Mouse (Mus musculus) right cerebral cortex, postnatal 36 days (tissue): ENCODE results near the gene Acap1.
"Not testable (repeated sequence)": the region's sequence is repeated elsewhere in the genome, so short reads cannot be mapped to it uniquely, and the experiment has no call there.

Experiments used
- DNase-seq, 2 experiments: peaks; one replicate each; pipeline ENCODE4 v3.0.0; 2022; ENCODE audit warnings: low spot score in 2 of 2, mixed read lengths in 1 of 2

Gene Acap1

GRCm38 (mm10) chr11:69895291-69895690 is at the start of gene Acap1:
Gene Acap1 (minus strand): TSS chr11:69895539.
- DNase-seq: no peak

GRCm38 (mm10) chr11:69940962-69941361 is 45.6 kb upstream of the Acap1 start:
- DNase-seq: no peak

- DNase-seq: no peak
Measured at GRCm38 (mm10) chr11:69939731-69940130, 44.4 kb upstream of the Acap1 start.

- no peak for DNase-seq
Measured at GRCm38 (mm10) chr11:69939181-69939580, 43.8 kb upstream of the Acap1 start.

- DNase-seq: no peak
Measured at GRCm38 (mm10) chr11:69938401-69938979, 43.2 kb upstream of the Acap1 start.

GRCm38 (mm10) chr11:69937834-69938233 is 42.5 kb upstream of the Acap1 start:
- DNase-seq: no peak

GRCm38 (mm10) chr11:69937385-69937784 is 42.0 kb upstream of the Acap1 start:
- no peak for DNase-seq

- no peak for DNase-seq
Measured at GRCm38 (mm10) chr11:69936714-69937347, 41.5 kb upstream of the Acap1 start.

GRCm38 (mm10) chr11:69936156-69936555 is 40.8 kb upstream of the Acap1 start:
- no peak for DNase-seq

- DNase-seq: peak; percentile 80 to 82
Measured at GRCm38 (mm10) chr11:69935137-69935879, 40.0 kb upstream of the Acap1 start, which contains the start of gene Ybx2. Gene Ybx2 (plus strand): TSS chr11:69935796.

- no peak for DNase-seq
Measured at GRCm38 (mm10) chr11:69934681-69935080, 39.3 kb upstream of the Acap1 start.

GRCm38 (mm10) chr11:69934169-69934568 is 38.8 kb upstream of the Acap1 start:
- DNase-seq: peak; percentile 56 to 66

GRCm38 (mm10) chr11:69933066-69933465 is 37.7 kb upstream of the Acap1 start:
- DNase-seq: no peak

GRCm38 (mm10) chr11:69932254-69932653 is 36.9 kb upstream of the Acap1 start:
- DNase-seq: no peak

- DNase-seq: no peak
Measured at GRCm38 (mm10) chr11:69931769-69932168, 36.4 kb upstream of the Acap1 start.

GRCm38 (mm10) chr11:69930967-69931537 is 35.7 kb upstream of the Acap1 start:
- DNase-seq: no peak

- not testable (repeated sequence) for DNase-seq
Measured at GRCm38 (mm10) chr11:69930176-69930575, 34.8 kb upstream of the Acap1 start.

GRCm38 (mm10) chr11:69929712-69930111 is 34.4 kb upstream of the Acap1 start:
- DNase-seq: no peak

GRCm38 (mm10) chr11:69927501-69927900 is 32.2 kb upstream of the Acap1 start:
- DNase-seq: no peak

GRCm38 (mm10) chr11:69922796-69923195 is 27.5 kb upstream of the Acap1 start:
- DNase-seq: no peak

- no peak for DNase-seq
Measured at GRCm38 (mm10) chr11:69922012-69922756, 26.8 kb upstream of the Acap1 start.
